Mouse (Mus musculus) limb, embryonic 11.5 days (tissue): ENCODE results near the gene Lmntd1. TPM values are rescaled to one million over a fixed set of nuclear protein-coding genes. Genes with fewer than 3 reads are reported as not detected.

Experiments used
- ATAC-seq: fragments of 200-750 bp; cut with Nextera tagmentation; 2 replicates; pipeline ENCODE4 v1.8.0; 2017; ENCODE audit warnings: low read depth; ENCODE audit not compliant: insufficient number of reproducible peaks, low FRiP score, low TSS enrichment
- DNase-seq: peaks from one replicate; pipeline ENCODE4 v3.0.0-alpha.2; 2015; ENCODE audit warnings: low spot score
- H3K27ac ChIP-seq: fragments of 300-500 bp; sonication (generic); replicated peaks from 2 replicates; pipeline ENCODE4 v1.5.1; 2014; ENCODE audit warnings: low read depth, mild to moderate bottlenecking, low read length
- H3K27me3 ChIP-seq: fragments of 300-500 bp; sonication (generic); 2 replicates; pipeline ENCODE4 v1.6.1; 2014; ENCODE audit warnings: mild to moderate bottlenecking, low read length, mixed read lengths; ENCODE audit not compliant: control insufficient read depth, insufficient read depth
- H3K36me3 ChIP-seq: fragments of 300-500 bp; sonication (generic); 2 replicates; pipeline ENCODE4 v1.6.1; 2014; ENCODE audit warnings: mild to moderate bottlenecking, low read length, moderate library complexity, mixed read lengths; ENCODE audit not compliant: control insufficient read depth, insufficient read depth
- H3K4me1 ChIP-seq: fragments of 300-500 bp; sonication (generic); 2 replicates; pipeline ENCODE4 v1.6.1; 2014; ENCODE audit warnings: low read length, mixed read lengths; ENCODE audit not compliant: control insufficient read depth, insufficient read depth
- H3K4me2 ChIP-seq: fragments of 300-500 bp; sonication (generic); 2 replicates; pipeline ENCODE4 v1.6.1; 2014; ENCODE audit warnings: low read depth, mild to moderate bottlenecking, moderate library complexity; ENCODE audit not compliant: severe bottlenecking
- H3K4me3 ChIP-seq: fragments of 300-500 bp; sonication (generic); 2 replicates; pipeline ENCODE4 v1.5.1; 2014; ENCODE audit warnings: low read depth, low read length
- H3K9ac ChIP-seq: fragments of 300-500 bp; sonication (generic); 2 replicates; pipeline ENCODE4 v1.6.1; 2014; ENCODE audit warnings: mild to moderate bottlenecking, low read length
- H3K9me3 ChIP-seq: fragments of 300-500 bp; sonication (generic); 2 replicates; pipeline ENCODE4 v1.6.1; 2016; ENCODE audit warnings: low read length; ENCODE audit not compliant: control insufficient read depth
- WGBS: fragments of 180-500 bp; shearing (Covaris S2); extraction: QIAGEN DNeasy Blood & Tissue Kit; methylation state at CpG from one replicate; pipeline ENCODE4 v1.1.7; 2014; 5-methylcytosine and 5-hydroxymethylcytosine counted together
- polyA plus RNA-seq: library from polyadenylated mRNA; unstranded; fragments of >200 nt; fragmentation: Nextera tagmentation; extraction: Ambion mirVana; gene quantifications from 2 replicates; pipeline ENCODE4 v1.2.1, GENCODE M21; 2014

Gene Lmntd1
- polyA plus RNA-seq, 1 experiment from 2014 or later, result 0.37 TPM

DNA sequence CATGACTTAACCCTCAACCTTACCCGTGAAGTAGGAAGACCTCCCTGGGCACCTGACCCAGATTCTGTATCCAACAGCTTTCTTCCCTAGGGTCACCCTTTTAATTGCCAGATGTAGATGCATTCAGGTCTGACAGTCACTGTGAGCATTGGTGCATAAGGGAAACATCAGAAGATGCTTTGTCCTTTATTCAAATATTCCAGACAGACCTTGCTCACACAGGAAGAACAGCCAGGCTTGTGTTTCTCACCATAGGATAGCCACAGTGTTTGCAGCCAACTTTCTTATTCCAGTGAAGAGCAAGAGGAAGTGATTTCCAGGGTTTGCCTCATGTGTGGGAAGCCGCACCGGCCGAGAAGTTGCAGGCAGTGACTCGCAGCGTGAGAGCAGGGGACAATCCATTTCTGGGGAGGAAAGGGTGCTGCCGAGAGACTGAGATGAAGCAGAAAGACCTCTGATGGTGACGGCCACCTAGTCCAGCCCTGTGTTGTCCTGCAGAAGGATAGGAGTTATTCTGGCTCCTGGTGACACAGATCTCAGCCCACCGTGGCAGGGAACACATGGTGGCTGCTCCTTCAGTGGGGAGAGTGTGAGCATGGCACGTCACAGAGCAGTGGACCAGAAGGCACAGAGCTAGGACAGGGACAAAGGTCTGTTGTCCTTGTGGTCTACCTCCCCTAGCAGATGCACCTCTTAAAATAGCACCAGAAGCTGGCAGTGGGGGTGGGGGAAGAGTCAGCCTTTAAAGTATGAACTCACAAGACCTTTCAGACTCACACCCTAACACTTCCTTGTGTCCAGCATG, 32.6 kb downstream of the Lmntd1 start:
- no peaks in the 10 kb centered on the region for H3K27me3 ChIP-seq
- ATAC-seq (no peak), DNase-seq (no peak)
- H3K4me2 ChIP-seq, result no peak overlapping the region
- WGBS, result 76% methylated on average over 10 of the region's 10 CpGs
- no peak overlapping the region for H3K27ac ChIP-seq
- H3K4me1 ChIP-seq, result no peaks in the 10 kb centered on the region
- H3K4me3 ChIP-seq, result no peak overlapping the region
- no peaks in the 10 kb centered on the region for H3K36me3 ChIP-seq
- H3K9ac ChIP-seq, result no peak overlapping the region
- H3K9me3 ChIP-seq, result no peaks in the 10 kb centered on the region

DNA sequence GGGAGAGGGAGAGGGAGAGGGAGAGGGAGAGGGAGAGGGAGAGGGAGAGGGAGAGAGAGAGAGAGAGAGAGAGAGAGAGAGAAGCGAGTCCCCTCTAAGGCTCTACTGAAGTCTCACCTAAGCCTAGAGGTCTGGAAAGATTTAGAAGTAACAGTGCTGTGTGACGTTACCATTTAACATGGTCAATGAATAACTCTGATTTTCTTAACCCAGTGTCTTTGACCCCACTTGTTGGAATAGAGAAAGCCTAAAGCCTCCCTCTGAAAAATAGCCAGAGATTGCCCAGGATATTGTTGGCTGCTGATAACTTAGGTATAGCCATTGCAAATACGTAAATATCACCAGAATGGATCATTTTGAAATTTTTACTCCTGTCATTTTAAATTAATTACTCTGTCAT, 34.4 kb downstream of the Lmntd1 start:
- Histone ChIP-seq H3K27ac (no peak overlapping the region), H3K9me3 (no peaks in the 10 kb centered on the region), H3K4me3 (no peak overlapping the region), H3K4me1 (no peaks in the 10 kb centered on the region), H3K4me2 (no peak overlapping the region), H3K9ac (no peak overlapping the region), H3K27me3 (no peaks in the 10 kb centered on the region), H3K36me3 (no peaks in the 10 kb centered on the region)
- ATAC-seq (no peak), DNase-seq (no peak)
- WGBS, result 71% methylated on average over 3 of the region's 3 CpGs

DNA sequence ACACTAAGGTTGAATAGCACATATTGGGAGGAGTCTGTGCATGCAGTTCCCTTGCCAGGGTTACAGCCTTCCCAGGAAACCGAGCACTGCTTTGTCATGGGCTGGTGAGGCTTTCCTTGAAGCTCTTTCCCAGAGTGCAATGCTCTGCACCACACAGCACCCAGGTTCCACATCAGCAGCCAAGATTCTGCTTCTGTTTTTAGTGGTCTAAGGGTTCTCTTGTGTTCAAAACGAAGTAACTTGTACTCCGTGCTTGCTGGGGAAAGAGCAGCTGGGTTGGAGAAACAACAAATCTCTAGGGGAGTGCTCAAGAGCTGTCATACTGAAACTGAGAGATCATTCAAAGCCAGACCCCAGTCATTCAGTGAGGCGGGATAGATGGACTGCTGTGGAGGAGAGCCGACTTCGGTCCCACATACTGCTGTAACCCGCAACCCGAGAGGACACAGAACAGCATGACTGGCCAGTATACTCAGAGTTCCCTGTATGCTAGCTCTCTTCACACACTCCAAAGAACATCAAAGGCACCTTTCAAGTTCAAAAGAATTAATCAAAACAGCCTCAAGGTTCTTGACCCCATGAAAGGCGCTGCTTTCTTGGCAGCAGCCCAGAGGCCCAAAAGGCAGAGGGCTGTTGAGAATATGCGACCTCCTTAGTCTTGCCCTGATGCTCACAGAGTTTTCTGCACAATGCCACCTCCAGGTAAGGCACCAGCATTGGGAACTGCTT, 35.5 kb downstream of the Lmntd1 start:
- ATAC-seq, result no peak

DNA sequence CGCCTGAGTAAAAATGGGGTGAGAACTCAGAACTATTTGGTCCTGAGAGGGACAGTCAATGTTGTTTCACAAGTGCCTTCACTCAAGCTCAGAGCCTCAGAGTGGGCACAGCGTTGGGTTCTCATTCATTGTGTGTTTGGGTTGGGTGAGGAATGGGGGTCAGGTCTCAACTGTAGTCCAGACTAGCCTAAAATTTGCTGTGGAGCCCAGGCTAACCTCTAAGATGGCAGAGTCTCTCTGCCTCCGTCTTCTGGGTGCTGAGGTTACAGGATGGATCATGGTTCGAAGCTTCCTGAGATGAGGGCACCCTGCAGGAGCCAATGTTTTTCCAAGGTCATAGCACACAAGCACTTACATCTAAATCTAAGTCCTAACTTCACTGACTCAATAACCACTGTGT, 37.4 kb downstream of the Lmntd1 start:
- 97% methylated on average over 4 of the region's 4 CpGs for WGBS

More for the DNA sequence above, 35.5 kb downstream of the Lmntd1 start:
- Histone ChIP-seq H3K9ac (no peak overlapping the region), H3K27ac (no peak overlapping the region), H3K9me3 (no peaks in the 10 kb centered on the region), H3K4me1 (no peaks in the 10 kb centered on the region), H3K4me2 (no peak overlapping the region), H3K4me3 (no peak overlapping the region), H3K36me3 (no peaks in the 10 kb centered on the region), H3K27me3 (no peaks in the 10 kb centered on the region)
- 35% methylated on average over 10 of the region's 10 CpGs for WGBS
- DNase-seq, result peak; percentile 28

DNA sequence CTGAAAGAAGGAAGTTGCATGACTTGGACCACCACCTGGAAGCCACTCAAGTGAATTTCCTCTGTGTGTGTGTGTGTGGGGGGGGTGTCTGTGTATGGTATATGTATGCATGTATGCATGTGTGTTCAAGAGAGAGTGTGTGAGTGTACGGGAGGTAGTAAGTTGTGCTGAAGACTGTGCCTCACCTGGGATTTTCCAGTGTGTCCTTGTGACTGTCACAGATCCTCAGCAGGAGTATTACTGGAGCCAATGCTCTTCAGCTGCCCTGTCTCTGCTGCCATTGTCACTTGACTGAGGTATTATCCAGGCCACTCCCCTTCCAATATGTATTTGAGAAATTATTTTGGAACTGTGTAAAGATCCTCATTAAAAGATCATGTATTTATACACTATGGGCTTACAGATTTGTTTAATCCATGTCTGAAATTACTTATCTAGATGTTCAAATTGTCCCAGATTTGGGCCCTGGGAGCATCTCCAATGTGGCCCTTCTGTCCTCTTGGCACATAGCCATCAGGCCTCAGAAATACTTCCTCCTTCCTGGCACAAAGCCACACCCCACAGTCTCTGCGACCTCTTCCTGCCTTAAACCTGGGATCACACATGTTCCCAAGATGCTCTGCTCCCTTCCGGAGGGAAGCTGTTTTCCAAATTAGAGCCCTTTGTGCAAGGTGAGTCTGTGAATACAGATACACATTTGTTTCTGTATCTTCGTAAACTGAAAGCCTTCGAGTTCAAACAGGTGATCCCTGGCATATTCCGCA, 40.7 kb downstream of the Lmntd1 start:
- 81% methylated on average over 6 of the region's 6 CpGs for WGBS
- DNase-seq, result no peak
- no peak for ATAC-seq

More for the DNA sequence above, 37.4 kb downstream of the Lmntd1 start:
- Histone ChIP-seq H3K4me2 (no peak overlapping the region), H3K36me3 (no peaks in the 10 kb centered on the region), H3K27me3 (no peaks in the 10 kb centered on the region), H3K27ac (no peak overlapping the region), H3K4me3 (no peak overlapping the region), H3K9me3 (no peaks in the 10 kb centered on the region), H3K4me1 (no peaks in the 10 kb centered on the region), H3K9ac (no peak overlapping the region)
- ATAC-seq (no peak), DNase-seq (no peak)

DNA sequence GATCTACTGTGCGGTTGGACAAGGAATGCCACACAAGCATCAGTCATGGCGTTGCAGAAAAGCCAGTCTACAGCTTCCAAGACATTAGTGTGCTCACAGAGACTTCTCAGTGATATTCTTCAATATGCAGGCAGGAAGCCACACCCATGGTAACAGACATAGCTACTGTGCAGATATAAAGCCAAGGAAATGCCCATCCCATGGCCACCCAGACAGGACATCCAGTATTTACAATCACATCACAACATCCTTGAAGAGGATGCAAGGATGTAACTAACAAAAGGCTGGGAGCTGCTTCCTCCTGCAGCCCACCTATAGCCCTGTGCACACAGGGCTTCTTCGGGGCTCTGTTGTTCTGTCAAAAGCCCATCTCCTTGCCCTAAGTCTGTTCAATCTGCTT, 45.4 kb downstream of the Lmntd1 start:
- no peak for ATAC-seq
- Histone ChIP-seq H3K9me3 (no peaks in the 10 kb centered on the region), H3K27me3 (no peaks in the 10 kb centered on the region), H3K36me3 (no peaks in the 10 kb centered on the region), H3K4me3 (no peak overlapping the region), H3K9ac (no peak overlapping the region), H3K4me1 (no peaks in the 10 kb centered on the region; the same call in 1 of the 2 replicates), H3K27ac (no peak overlapping the region), H3K4me2 (no peak overlapping the region)
- 89% methylated on average over 3 of the region's 3 CpGs for WGBS
- no peak for DNase-seq

More for the DNA sequence above, 40.7 kb downstream of the Lmntd1 start:
- H3K36me3 ChIP-seq, result no peaks in the 10 kb centered on the region
- no peak overlapping the region for H3K4me2 ChIP-seq
- H3K9ac ChIP-seq, result no peak overlapping the region
- H3K4me1 ChIP-seq, result no peaks in the 10 kb centered on the region
- H3K27ac ChIP-seq, result no peak overlapping the region
- no peaks in the 10 kb centered on the region for H3K27me3 ChIP-seq
- H3K9me3 ChIP-seq, result no peaks in the 10 kb centered on the region
- no peak overlapping the region for H3K4me3 ChIP-seq

DNA sequence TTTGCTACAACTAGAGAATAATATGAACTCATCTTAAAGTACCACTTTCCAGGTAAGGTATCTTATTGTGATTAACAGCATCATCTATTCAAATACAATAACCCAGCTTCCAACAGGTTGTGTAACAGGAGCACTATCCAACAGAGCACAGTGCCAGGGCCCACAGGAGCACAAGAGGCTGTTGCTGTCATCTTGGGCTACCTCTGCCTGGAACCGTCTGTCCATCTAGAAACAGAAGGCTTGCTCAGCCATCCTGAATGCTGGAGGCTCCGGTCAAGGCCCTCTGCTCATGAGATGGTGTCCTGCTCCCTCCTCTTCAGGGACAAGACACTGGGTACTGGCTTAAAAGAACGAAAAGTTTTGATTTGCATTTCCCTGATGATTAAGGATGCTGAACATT, 46.3 kb downstream of the Lmntd1 start:
- H3K4me1 ChIP-seq, result no peaks in the 10 kb centered on the region; the same call in 1 of the 2 replicates
- ATAC-seq (no peak), DNase-seq (no peak)
- no peaks in the 10 kb centered on the region for H3K36me3 ChIP-seq
- no peaks in the 10 kb centered on the region for H3K9me3 ChIP-seq
- H3K27ac ChIP-seq, result no peak overlapping the region
- WGBS, result 88% methylated on average over 3 of the region's 3 CpGs
- no peak overlapping the region for H3K4me3 ChIP-seq
- no peak overlapping the region for H3K4me2 ChIP-seq
- no peaks in the 10 kb centered on the region for H3K27me3 ChIP-seq
- no peak overlapping the region for H3K9ac ChIP-seq

DNA sequence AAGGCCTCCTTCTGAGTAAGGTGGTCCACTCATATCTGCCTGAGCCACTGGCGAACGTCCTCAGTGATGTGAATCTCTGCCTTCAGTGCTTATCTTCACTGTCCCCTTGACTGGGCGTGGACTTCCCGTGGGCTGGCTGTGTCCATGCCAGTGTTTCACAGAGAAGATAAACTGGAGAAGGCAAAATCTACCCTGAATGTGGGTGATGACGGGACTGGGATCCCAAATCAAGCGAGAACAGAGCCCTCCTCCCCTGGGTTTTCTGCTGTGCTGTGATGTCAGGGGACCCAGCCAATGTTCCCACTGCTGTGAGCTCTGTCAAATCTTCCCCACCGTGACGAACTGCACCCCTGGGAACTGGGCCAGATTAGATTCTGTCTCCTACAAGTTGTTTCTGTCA, 46.8 kb downstream of the Lmntd1 start:
- 87% methylated on average over 8 of the region's 8 CpGs for WGBS

More for the DNA sequence above, 46.8 kb downstream of the Lmntd1 start:
- ATAC-seq, result no peak
- no peaks in the 10 kb centered on the region; the same call in 1 of the 2 replicates for H3K4me1 ChIP-seq
- no peak overlapping the region for H3K4me2 ChIP-seq
- no peak overlapping the region for H3K9ac ChIP-seq
- H3K36me3 ChIP-seq, result no peaks in the 10 kb centered on the region
- H3K9me3 ChIP-seq, result no peaks in the 10 kb centered on the region
- no peak overlapping the region for H3K4me3 ChIP-seq
- no peak overlapping the region for H3K27ac ChIP-seq
- no peak for DNase-seq
- H3K27me3 ChIP-seq, result no peaks in the 10 kb centered on the region
